Mouse (Mus musculus): Measurements from ENCODE around the gene Thap3. TPM values are rescaled to one million over a fixed set of nuclear protein-coding genes. Genes with fewer than 3 reads are reported as not detected.
A peak's percentile ranks its signal among the peaks of the same experiment; 100 is the strongest.

The Thap3 gene
- polyA plus RNA-seq, 1 experiment from 2014 or later = 26.5 TPM

- Histone ChIP-seq H3K9me3 (ENCODE audit: control insufficient read depth, low read length) (no peaks in the 10 kb centered on the region), H3K27ac (replicated peaks in 1 of 2; ENCODE audit: control insufficient read depth in 1 of 2, insufficient read depth in 1 of 2, low read depth in 2 of 2, low read length in 2 of 2) (no peak overlapping the region), H3K27me3 (ENCODE audit: control insufficient read depth, insufficient read depth, low read length) (no peaks in the 10 kb centered on the region), H3K9ac (ENCODE audit: low read length) (0 out of 2 replicates have a peak overlapping the region, but pooled peaks have one; percentile 34), H3K4me1 (ENCODE audit: control insufficient read depth in 2 of 2, insufficient read depth in 2 of 2, low read length in 2 of 2) (peaks cover 9 to 23% of the 10 kb centered on the region in 2 experiments; a peak in 2 of 4 replicates), H3K36me3 (ENCODE audit: control insufficient read depth, insufficient read depth, low read length) (peaks cover 49% of the 10 kb centered on the region), H3K4me2 (ENCODE audit: low read length) (peak overlapping the region; percentile 0; the same call in 1 of the 2 replicates), H3K4me3 (ENCODE audit: control insufficient read depth in 1 of 2, insufficient read depth in 1 of 2, low read depth in 1 of 2, low read length in 2 of 2) (peak overlapping the region in 1 of 2 experiments; percentile 7; a peak in 1 of 4 replicates)
- ATAC-seq (ENCODE audit: insufficient number of reproducible peaks, insufficient read depth, low FRiP score, low read depth) = no peak
- 20% methylated on average over 8 of the region's 9 CpGs for WGBS
These were observed 5.2 kb downstream of the Thap3 start for GRCm38 (mm10) chr4:151983560-151983959.

- no peaks in the 10 kb centered on the region for H3K27me3 ChIP-seq (ENCODE audit: control insufficient read depth, insufficient read depth, low read length)
- H3K9me3 ChIP-seq (ENCODE audit: control insufficient read depth, low read length) = no peaks in the 10 kb centered on the region
- no peak for ATAC-seq (ENCODE audit: insufficient number of reproducible peaks, insufficient read depth, low FRiP score, low read depth)
- H3K4me1 ChIP-seq (ENCODE audit: control insufficient read depth in 2 of 2, insufficient read depth in 2 of 2, low read length in 2 of 2) = peaks cover 8 to 21% of the 10 kb centered on the region in 2 experiments; a peak in 2 of 4 replicates
- 0 out of 2 replicates have a peak overlapping the region, but pooled peaks have one; percentile 34 for H3K9ac ChIP-seq (ENCODE audit: low read length)
- H3K36me3 ChIP-seq (ENCODE audit: control insufficient read depth, insufficient read depth, low read length) = peaks cover 53% of the 10 kb centered on the region
- H3K4me2 ChIP-seq (ENCODE audit: low read length) = peak overlapping the region; percentile 0; the same call in 1 of the 2 replicates
- H3K27ac ChIP-seq (replicated peaks in 1 of 2; ENCODE audit: control insufficient read depth in 1 of 2, insufficient read depth in 1 of 2, low read depth in 2 of 2, low read length in 2 of 2) = no peak overlapping the region
- peak overlapping the region in 1 of 2 experiments; percentile 7; a peak in 1 of 4 replicates for H3K4me3 ChIP-seq (ENCODE audit: control insufficient read depth in 1 of 2, insufficient read depth in 1 of 2, low read depth in 1 of 2, low read length in 2 of 2)
- 55% methylated on average over 17 of the region's 17 CpGs for WGBS
These were observed 5.8 kb downstream of the Thap3 start for GRCm38 (mm10) chr4:151983043-151983442.

GRCm38 (mm10) chr4:151981363-151981762 lies 7.4 kb downstream of the Thap3 start:
- 7% methylated on average over 5 of the region's 5 CpGs for WGBS
- H3K27me3 ChIP-seq (ENCODE audit: control insufficient read depth, insufficient read depth, low read length) = no peaks in the 10 kb centered on the region
- H3K9me3 ChIP-seq (ENCODE audit: control insufficient read depth, low read length) = no peaks in the 10 kb centered on the region
- peak; percentile 37; the same call in 1 of the 2 replicates for ATAC-seq (ENCODE audit: insufficient number of reproducible peaks, insufficient read depth, low FRiP score, low read depth)
- H3K4me2 ChIP-seq (ENCODE audit: low read length) = no peak overlapping the region
- H3K9ac ChIP-seq (ENCODE audit: low read length) = no peak overlapping the region
- no peak overlapping the region for H3K27ac ChIP-seq (replicated peaks in 1 of 2; ENCODE audit: control insufficient read depth in 1 of 2, insufficient read depth in 1 of 2, low read depth in 2 of 2, low read length in 2 of 2)
- H3K4me1 ChIP-seq (ENCODE audit: control insufficient read depth in 2 of 2, insufficient read depth in 2 of 2, low read length in 2 of 2) = peaks cover 5 to 6% of the 10 kb centered on the region in 2 experiments; a peak in 1 of 4 replicates
- H3K36me3 ChIP-seq (ENCODE audit: control insufficient read depth, insufficient read depth, low read length) = peaks cover 67% of the 10 kb centered on the region
- H3K4me3 ChIP-seq (ENCODE audit: control insufficient read depth in 1 of 2, insufficient read depth in 1 of 2, low read depth in 1 of 2, low read length in 2 of 2) = no peak overlapping the region

- no peak overlapping the region for H3K9ac ChIP-seq (ENCODE audit: low read length)
- no peak for ATAC-seq (ENCODE audit: insufficient number of reproducible peaks, insufficient read depth, low FRiP score, low read depth)
- peaks cover 72% of the 10 kb centered on the region for H3K36me3 ChIP-seq (ENCODE audit: control insufficient read depth, insufficient read depth, low read length)
- no peak overlapping the region for H3K4me3 ChIP-seq (ENCODE audit: control insufficient read depth in 1 of 2, insufficient read depth in 1 of 2, low read depth in 1 of 2, low read length in 2 of 2)
- WGBS = 69% methylated on average over 8 of the region's 8 CpGs
- no peaks in the 10 kb centered on the region for H3K9me3 ChIP-seq (ENCODE audit: control insufficient read depth, low read length)
- no peak overlapping the region for H3K27ac ChIP-seq (replicated peaks in 1 of 2; ENCODE audit: control insufficient read depth in 1 of 2, insufficient read depth in 1 of 2, low read depth in 2 of 2, low read length in 2 of 2)
- no peaks in the 10 kb centered on the region for H3K27me3 ChIP-seq (ENCODE audit: control insufficient read depth, insufficient read depth, low read length)
- peaks cover 5 to 6% of the 10 kb centered on the region in 2 experiments; a peak in 1 of 4 replicates for H3K4me1 ChIP-seq (ENCODE audit: control insufficient read depth in 2 of 2, insufficient read depth in 2 of 2, low read length in 2 of 2)
- no peak overlapping the region for H3K4me2 ChIP-seq (ENCODE audit: low read length)
These were observed 8.1 kb downstream of the Thap3 start for GRCm38 (mm10) chr4:151980699-151981098.

- WGBS = 33% methylated on average over 10 of the region's 10 CpGs
- no peak for ATAC-seq (ENCODE audit: insufficient number of reproducible peaks, insufficient read depth, low FRiP score, low read depth)
- Histone ChIP-seq H3K9me3 (ENCODE audit: control insufficient read depth, low read length) (no peaks in the 10 kb centered on the region), H3K4me2 (ENCODE audit: low read length) (no peak overlapping the region), H3K4me1 (ENCODE audit: control insufficient read depth in 2 of 2, insufficient read depth in 2 of 2, low read length in 2 of 2) (no peaks in the 10 kb centered on the region), H3K27ac (replicated peaks in 1 of 2; ENCODE audit: control insufficient read depth in 1 of 2, insufficient read depth in 1 of 2, low read depth in 2 of 2, low read length in 2 of 2) (no peak overlapping the region), H3K4me3 (ENCODE audit: control insufficient read depth in 1 of 2, insufficient read depth in 1 of 2, low read depth in 1 of 2, low read length in 2 of 2) (no peak overlapping the region), H3K9ac (ENCODE audit: low read length) (no peak overlapping the region), H3K36me3 (ENCODE audit: control insufficient read depth, insufficient read depth, low read length) (peaks cover 90% of the 10 kb centered on the region), H3K27me3 (ENCODE audit: control insufficient read depth, insufficient read depth, low read length) (no peaks in the 10 kb centered on the region)
These were observed 11.0 kb downstream of the Thap3 start for GRCm38 (mm10) chr4:151977748-151978147.

GRCm38 (mm10) chr4:151975441-151975840 lies 13.4 kb downstream of the Thap3 start:
- peaks cover 90% of the 10 kb centered on the region for H3K36me3 ChIP-seq (ENCODE audit: control insufficient read depth, insufficient read depth, low read length)
- no peaks in the 10 kb centered on the region; a peak in 1 of 4 replicates for H3K4me1 ChIP-seq (ENCODE audit: control insufficient read depth in 2 of 2, insufficient read depth in 2 of 2, low read length in 2 of 2)
- no peak for ATAC-seq (ENCODE audit: insufficient number of reproducible peaks, insufficient read depth, low FRiP score, low read depth)
- no peak overlapping the region for H3K4me3 ChIP-seq (ENCODE audit: control insufficient read depth in 1 of 2, insufficient read depth in 1 of 2, low read depth in 1 of 2, low read length in 2 of 2)
- H3K27ac ChIP-seq (replicated peaks in 1 of 2; ENCODE audit: control insufficient read depth in 1 of 2, insufficient read depth in 1 of 2, low read depth in 2 of 2, low read length in 2 of 2) = no peak overlapping the region
- H3K4me2 ChIP-seq (ENCODE audit: low read length) = no peak overlapping the region
- 93% methylated on average over 3 of the region's 3 CpGs for WGBS
- no peaks in the 10 kb centered on the region for H3K27me3 ChIP-seq (ENCODE audit: control insufficient read depth, insufficient read depth, low read length)
- H3K9ac ChIP-seq (ENCODE audit: low read length) = no peak overlapping the region
- no peaks in the 10 kb centered on the region for H3K9me3 ChIP-seq (ENCODE audit: control insufficient read depth, low read length)

- Histone ChIP-seq H3K27me3 (ENCODE audit: control insufficient read depth, insufficient read depth, low read length) (no peaks in the 10 kb centered on the region), H3K27ac (replicated peaks in 1 of 2; ENCODE audit: control insufficient read depth in 1 of 2, insufficient read depth in 1 of 2, low read depth in 2 of 2, low read length in 2 of 2) (no peak overlapping the region), H3K9me3 (ENCODE audit: control insufficient read depth, low read length) (no peaks in the 10 kb centered on the region), H3K4me2 (ENCODE audit: low read length) (no peak overlapping the region), H3K9ac (ENCODE audit: low read length) (no peak overlapping the region), H3K4me1 (ENCODE audit: control insufficient read depth in 2 of 2, insufficient read depth in 2 of 2, low read length in 2 of 2) (no peaks in the 10 kb centered on the region; a peak in 1 of 4 replicates), H3K36me3 (ENCODE audit: control insufficient read depth, insufficient read depth, low read length) (peaks cover 81% of the 10 kb centered on the region), H3K4me3 (ENCODE audit: control insufficient read depth in 1 of 2, insufficient read depth in 1 of 2, low read depth in 1 of 2, low read length in 2 of 2) (no peak overlapping the region)
- ATAC-seq (ENCODE audit: insufficient number of reproducible peaks, insufficient read depth, low FRiP score, low read depth) = no peak
- WGBS = 74% methylated on average over 10 of the region's 10 CpGs
These were observed 16.4 kb downstream of the Thap3 start for GRCm38 (mm10) chr4:151972221-151972967.

Measured in heart, embryonic 14.5 days (tissue).